8 mouse cellular contexts compared by ENCODE assay signal in genomic region chr6:146270776-146271533, GRCm38 (mm10).
DNase-seq lines count a peak whose midpoint lies in the region; ATAC-seq lines count a peak whose summit lies in the region.

No protein-coding gene starts in this region.

- ATAC-seq in forebrain, embryonic 14.5 days: peak; percentile 57; the same call in 1 of the 2 replicates
- ATAC-seq in forebrain, embryonic 11.5 days (replicated peaks; ENCODE audit: low FRiP score): no peak
- ATAC-seq in kidney, embryonic 16.5 days (ENCODE audit: low FRiP score, low TSS enrichment): peak; percentile 97
- ATAC-seq in liver, embryonic 11.5 days (replicated peaks; ENCODE audit: low FRiP score): peak; percentile 85
- ATAC-seq in monocyte, adult 5-6 weeks (replicated peaks; ENCODE audit: insufficient number of reproducible peaks, low FRiP score, low TSS enrichment, poor library complexity, severe bottlenecking): peak; percentile 82
- ATAC-seq in stomach, embryonic 14.5 days (ENCODE audit: insufficient number of reproducible peaks, insufficient read depth, low FRiP score, low read depth): 0 out of 2 replicates have a peak, but pooled peaks have one; percentile 18

- no peaks in the 10 kb centered on the region for H3K27me3 ChIP-seq in forebrain, embryonic 14.5 days (replicated peaks; ENCODE audit: control insufficient read depth, insufficient read depth, low read length)
- no peaks in the 10 kb centered on the region for H3K27me3 ChIP-seq in forebrain, embryonic 11.5 days (ENCODE audit: control insufficient read depth, insufficient read depth, low read length)
- no peaks in the 10 kb centered on the region for H3K27me3 ChIP-seq in kidney, embryonic 16.5 days (ENCODE audit: insufficient read depth, low read length)
- H3K27me3 ChIP-seq in liver, embryonic 11.5 days (replicated peaks; ENCODE audit: control insufficient read depth, insufficient read depth, low read length): no peaks in the 10 kb centered on the region
- no peaks in the 10 kb centered on the region for H3K27me3 ChIP-seq in stomach, embryonic 14.5 days (ENCODE audit: control insufficient read depth, insufficient read depth, low read length)

- H3K9me3 ChIP-seq in forebrain, embryonic 14.5 days (replicated peaks; ENCODE audit: control insufficient read depth, low read length): no peaks in the 10 kb centered on the region
- no peaks in the 10 kb centered on the region for H3K9me3 ChIP-seq in forebrain, embryonic 11.5 days (ENCODE audit: control insufficient read depth, low read length)
- H3K9me3 ChIP-seq in kidney, embryonic 16.5 days (ENCODE audit: low read length): no peaks in the 10 kb centered on the region
- no peaks in the 10 kb centered on the region for H3K9me3 ChIP-seq in liver, embryonic 11.5 days (ENCODE audit: control insufficient read depth, low read length)
- H3K9me3 ChIP-seq in stomach, embryonic 14.5 days (ENCODE audit: control insufficient read depth, low read depth, low read length): no peaks in the 10 kb centered on the region

- H3K4me1 ChIP-seq in forebrain, embryonic 14.5 days (ENCODE audit: control insufficient read depth, insufficient read depth, low read length): no peaks in the 10 kb centered on the region
- H3K4me1 ChIP-seq in forebrain, embryonic 11.5 days (replicated peaks; ENCODE audit: control insufficient read depth, insufficient read depth, low read length): no peaks in the 10 kb centered on the region
- H3K4me1 ChIP-seq in kidney, embryonic 16.5 days (ENCODE audit: insufficient read depth, low read length): peaks cover 9% of the 10 kb centered on the region
- H3K4me1 ChIP-seq in liver, embryonic 11.5 days (replicated peaks; ENCODE audit: control insufficient read depth, insufficient read depth, low read length): no peaks in the 10 kb centered on the region; the same call in 1 of the 2 replicates
- H3K4me1 ChIP-seq in stomach, embryonic 14.5 days (ENCODE audit: control insufficient read depth, insufficient read depth, low read length): peaks cover 13% of the 10 kb centered on the region; the same call in 1 of the 2 replicates

- 78% methylated on average over 12 of the region's 12 CpGs for WGBS in forebrain, embryonic 14.5 days
- 81% methylated on average over 12 of the region's 12 CpGs for WGBS in forebrain, embryonic 11.5 days
- WGBS in kidney, embryonic 16.5 days: 44% methylated on average over 12 of the region's 12 CpGs
- WGBS in liver, embryonic 11.5 days: 62% methylated on average over 12 of the region's 12 CpGs
- WGBS in stomach, embryonic 14.5 days: 58% methylated on average over 12 of the region's 12 CpGs

- no peak overlapping the region for H3K9ac ChIP-seq in forebrain, embryonic 14.5 days (ENCODE audit: low read length)
- H3K9ac ChIP-seq in forebrain, embryonic 11.5 days (ENCODE audit: low read length): no peak overlapping the region
- no peak overlapping the region for H3K9ac ChIP-seq in kidney, embryonic 16.5 days (replicated peaks; ENCODE audit: low read length)
- H3K9ac ChIP-seq in liver, embryonic 11.5 days (ENCODE audit: low read depth, low read length): no peak overlapping the region
- no peak overlapping the region for H3K9ac ChIP-seq in stomach, embryonic 14.5 days (replicated peaks; ENCODE audit: low read depth, low read length)

- DNase-seq in forebrain, embryonic 14.5 days (ENCODE audit: low spot score): peak; percentile 41
- DNase-seq in forebrain, embryonic 11.5 days (ENCODE audit: low spot score): no peak
- DNase-seq in cerebellum, postnatal 14 days: peak; percentile 67 to 76
- peak; percentile 95 to 97 for DNase-seq in heart, adult 9 months (ENCODE audit: low spot score in 2 of 2)
- no peak for DNase-seq in liver, embryonic 11.5 days (ENCODE audit: low spot score)

- H3K36me3 ChIP-seq in forebrain, embryonic 14.5 days (ENCODE audit: control insufficient read depth, insufficient read depth, low read length): no peaks in the 10 kb centered on the region
- H3K36me3 ChIP-seq in forebrain, embryonic 11.5 days (ENCODE audit: control insufficient read depth, insufficient read depth, low read length): no peaks in the 10 kb centered on the region
- no peaks in the 10 kb centered on the region for H3K36me3 ChIP-seq in kidney, embryonic 16.5 days (ENCODE audit: insufficient read depth, low read length)
- no peaks in the 10 kb centered on the region for H3K36me3 ChIP-seq in liver, embryonic 11.5 days (ENCODE audit: control insufficient read depth, insufficient read depth, low read length)
- no peaks in the 10 kb centered on the region for H3K36me3 ChIP-seq in stomach, embryonic 14.5 days (ENCODE audit: control insufficient read depth, insufficient read depth, low read length)

- H3K27ac ChIP-seq in forebrain, embryonic 14.5 days (ENCODE audit: low read depth, low read length): no peak overlapping the region
- no peak overlapping the region for H3K27ac ChIP-seq in forebrain, embryonic 11.5 days (ENCODE audit: low read depth, low read length)
- H3K27ac ChIP-seq in kidney, embryonic 16.5 days (ENCODE audit: low read length): no peak overlapping the region
- no peak overlapping the region for H3K27ac ChIP-seq in liver, embryonic 11.5 days (ENCODE audit: low read depth, low read length)
- H3K27ac ChIP-seq in stomach, embryonic 14.5 days (ENCODE audit: low read length): peak overlapping the region; percentile 10; the same call in 1 of the 2 replicates

- no peak overlapping the region for H3K4me2 ChIP-seq in forebrain, embryonic 14.5 days (ENCODE audit: low read length)
- no peak overlapping the region for H3K4me2 ChIP-seq in forebrain, embryonic 11.5 days (ENCODE audit: low read depth, low read length, severe bottlenecking)
- H3K4me2 ChIP-seq in kidney, embryonic 16.5 days (replicated peaks; ENCODE audit: low read depth, low read length): no peak overlapping the region
- H3K4me2 ChIP-seq in liver, embryonic 11.5 days: no peak overlapping the region
- H3K4me2 ChIP-seq in stomach, embryonic 14.5 days (replicated peaks; ENCODE audit: low read depth, low read length): no peak overlapping the region

- H3K4me3 ChIP-seq in forebrain, embryonic 14.5 days (ENCODE audit: low read depth, low read length): no peak overlapping the region
- H3K4me3 ChIP-seq in forebrain, embryonic 11.5 days (ENCODE audit: low read depth, low read length): no peak overlapping the region
- H3K4me3 ChIP-seq in kidney, embryonic 16.5 days (ENCODE audit: low read length): no peak overlapping the region
- no peak overlapping the region for H3K4me3 ChIP-seq in liver, embryonic 11.5 days (ENCODE audit: low read depth, low read length)
- H3K4me3 ChIP-seq in stomach, embryonic 14.5 days (ENCODE audit: low read depth, low read length): no peak overlapping the region

Comparison
In these comparisons a context has a peak if more than half of its experiments do, and no peak if none do; other contexts are left out.
1. DNase-seq: peak in forebrain, embryonic 14.5 days (single experiment), cerebellum, postnatal 14 days (2 of 2) and heart, adult 9 months (2 of 2); none in forebrain, embryonic 11.5 days (single experiment) and liver, embryonic 11.5 days (single experiment).